Mouse (Mus musculus) heart, postnatal 10 days (tissue): ENCODE data around the gene Gpbp1. TPM values are rescaled to one million over a fixed set of nuclear protein-coding genes. Genes with fewer than 3 reads are reported as not detected.

ENCODE experiments used
- DNase-seq, 2 experiments: peaks; one replicate each; pipeline ENCODE4 v3.0.0; 2021
- intact Hi-C: fragments of 180-260 bp; cut with DNase I; formaldehyde crosslinking; loops from one replicate; pipeline ENCODE4 v1.15.1; 2025
- total RNA-seq, 2 experiments: library from RNA; stranded (reverse); gene quantifications; 2 replicates each; pipeline ENCODE4 v1.2.3; 2021

The Gpbp1 gene
- total RNA-seq, result 10 to 100 TPM; 50.0 to 50.2 TPM

DNA sequence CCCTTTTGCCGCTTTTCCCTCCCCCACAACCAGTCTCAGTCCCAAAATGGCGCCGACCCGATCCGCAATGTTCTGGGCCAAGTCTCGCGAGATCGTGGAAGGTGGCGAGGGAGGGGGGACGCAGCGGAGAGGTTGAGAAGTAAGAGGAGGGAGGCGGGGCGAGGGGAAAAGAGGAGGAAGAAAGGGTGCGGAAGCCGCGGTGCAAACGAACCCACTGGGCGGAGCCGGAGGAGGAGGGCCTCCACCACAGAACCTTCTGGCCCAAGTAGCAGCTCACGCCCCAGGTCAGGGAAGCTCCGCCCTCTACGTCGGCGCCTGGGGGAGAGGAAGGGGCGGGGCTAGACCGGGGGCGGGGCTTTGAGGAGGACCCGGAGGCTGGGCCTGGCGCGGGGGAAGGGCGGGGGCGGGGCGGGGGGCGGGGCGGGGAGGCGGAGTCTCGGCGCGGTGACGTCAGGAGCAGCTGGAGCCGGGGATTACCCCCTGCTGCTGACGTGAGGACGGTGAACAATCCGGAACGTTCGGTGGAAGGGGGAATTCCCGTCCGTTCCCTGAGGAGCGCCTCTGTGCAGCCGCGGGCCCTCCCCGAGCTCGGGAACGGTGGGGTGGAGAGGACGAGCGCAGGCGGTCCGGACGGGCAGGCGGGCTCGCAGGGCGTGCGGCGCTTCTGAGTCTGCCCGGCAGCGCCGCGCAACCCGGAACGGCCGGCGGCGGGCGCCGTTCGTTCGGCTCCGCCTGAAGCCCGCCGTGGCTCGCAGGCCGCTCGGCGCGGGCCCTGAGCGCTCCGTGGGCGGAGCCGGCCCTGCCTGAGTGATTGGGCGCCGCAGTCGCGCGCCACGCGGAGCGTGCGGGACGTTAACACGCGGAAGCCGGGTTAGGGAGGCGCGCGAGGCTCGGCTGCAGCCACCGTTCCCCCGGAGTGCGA, at the start of gene Gpbp1:
Gene Gpbp1 (minus strand): TSS at position 310 of the 922 bp plus-strand sequence.
- intact Hi-C loops, result loop anchor here (1.0 to 2.0 kb wide), 3 partner anchors 18 to 235 kb away; no protein-coding TSS in a partner anchor
- DNase-seq, result peak; percentile 100

- intact Hi-C loops, result no loop called here
- no peak for DNase-seq
Measured at GRCm38 (mm10) chr13:111537718-111538117, 47.8 kb upstream of the Gpbp1 start.

- no peak for DNase-seq
- intact Hi-C loops, result no loop called here
Measured at GRCm38 (mm10) chr13:111536207-111536887, 46.4 kb upstream of the Gpbp1 start.

GRCm38 (mm10) chr13:111534131-111534530, 44.2 kb upstream of the Gpbp1 start:
- peak in 1 of 2 experiments; percentile 20 for DNase-seq
- intact Hi-C loops, result loop anchor here (1.0 to 5.0 kb wide), 2 partner anchors 72 to 210 kb away; no protein-coding TSS in a partner anchor

GRCm38 (mm10) chr13:111532178-111532948, 42.5 kb upstream of the Gpbp1 start:
- intact Hi-C loops, result loop anchor here (2.0 to 5.0 kb wide), 2 partner anchors 70 to 208 kb away; no protein-coding TSS in a partner anchor
- DNase-seq, result no peak

GRCm38 (mm10) chr13:111531701-111532100, 41.8 kb upstream of the Gpbp1 start:
- no peak for DNase-seq
- intact Hi-C loops, result loop anchor here (2.0 to 5.0 kb wide), 2 partner anchors 69 to 209 kb away; no protein-coding TSS in a partner anchor

DNA sequence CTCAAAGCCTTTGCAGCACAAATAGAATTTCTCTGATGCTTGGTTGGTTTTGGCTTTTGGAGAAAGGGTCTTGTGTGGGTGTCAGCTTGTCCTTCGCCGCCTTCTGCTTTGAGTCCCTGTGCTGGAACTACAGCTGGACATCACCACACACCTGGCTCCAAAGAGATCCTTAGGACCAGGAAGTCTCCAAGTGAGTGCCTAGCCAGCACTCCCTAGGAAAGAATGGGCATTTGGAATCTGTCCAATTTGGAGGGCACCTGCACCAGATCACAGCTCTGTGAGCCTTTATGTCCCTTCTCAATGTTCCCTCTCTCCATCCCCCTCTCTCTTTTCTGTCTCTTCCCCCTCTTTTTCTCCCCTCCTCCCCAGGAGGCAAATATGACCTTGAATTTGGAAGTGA, 34.4 kb upstream of the Gpbp1 start:
- no peak for DNase-seq
- intact Hi-C loops, result no loop called here

GRCm38 (mm10) chr13:111522336-111522735, 32.4 kb upstream of the Gpbp1 start:
- intact Hi-C loops, result no loop called here
- no peak for DNase-seq

DNA sequence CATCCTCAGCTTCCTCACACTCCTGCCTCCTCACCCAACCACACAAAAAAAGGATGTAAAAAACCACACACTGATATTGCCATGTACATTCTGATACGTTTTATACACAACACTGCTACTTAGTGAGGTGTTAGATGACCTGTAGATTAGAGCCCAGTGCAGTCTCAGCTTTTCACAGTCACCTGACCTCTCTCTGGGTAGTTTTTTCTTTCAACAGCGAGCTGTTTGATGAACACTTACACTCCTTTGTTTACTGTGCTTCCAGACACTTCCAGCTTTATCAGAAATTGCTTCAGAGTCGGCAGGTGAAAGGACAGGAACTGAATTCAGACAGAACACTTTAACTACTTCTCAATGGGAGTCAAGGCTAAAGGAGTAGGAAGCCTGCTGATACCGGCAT, 30.5 kb upstream of the Gpbp1 start:
- intact Hi-C loops, result no loop called here
- no peak for DNase-seq

DNA sequence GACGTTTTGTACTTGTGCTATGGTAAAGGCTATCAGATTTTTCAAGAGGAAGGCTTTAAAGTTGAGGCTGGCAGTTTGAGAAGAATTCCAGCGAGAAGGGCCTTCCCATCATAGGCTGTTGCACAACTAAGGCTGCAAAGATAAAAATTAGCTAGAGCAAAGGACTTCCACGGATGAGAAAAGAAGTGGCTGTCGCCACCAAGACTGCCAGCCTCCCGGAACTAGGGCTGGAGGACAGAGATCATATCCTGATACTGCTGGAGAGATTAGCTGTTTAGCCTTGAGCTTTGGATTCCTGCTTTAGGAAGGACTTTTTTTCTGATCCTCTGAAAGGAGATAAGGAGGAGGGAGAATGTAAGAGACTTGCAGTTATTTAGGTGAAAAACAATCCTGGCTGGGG, 28.4 kb upstream of the Gpbp1 start:
- DNase-seq, result no peak
- intact Hi-C loops, result no loop called here

GRCm38 (mm10) chr13:111516385-111517150, 26.7 kb upstream of the Gpbp1 start:
- DNase-seq, result no peak
- intact Hi-C loops, result no loop called here

- peak; percentile 9 to 13 for DNase-seq
- intact Hi-C loops, result no loop called here
Measured at GRCm38 (mm10) chr13:111509385-111509784, 19.5 kb upstream of the Gpbp1 start.

- DNase-seq, result no peak
- intact Hi-C loops, result no loop called here
Measured at GRCm38 (mm10) chr13:111508645-111509044, 18.7 kb upstream of the Gpbp1 start.

- intact Hi-C loops, result loop anchor here (1.0 kb wide), 1 partner anchor 233 kb away; no protein-coding TSS in a partner anchor
Measured at GRCm38 (mm10) chr13:111494330-111495029, 4.6 kb upstream of the Gpbp1 start.

DNA sequence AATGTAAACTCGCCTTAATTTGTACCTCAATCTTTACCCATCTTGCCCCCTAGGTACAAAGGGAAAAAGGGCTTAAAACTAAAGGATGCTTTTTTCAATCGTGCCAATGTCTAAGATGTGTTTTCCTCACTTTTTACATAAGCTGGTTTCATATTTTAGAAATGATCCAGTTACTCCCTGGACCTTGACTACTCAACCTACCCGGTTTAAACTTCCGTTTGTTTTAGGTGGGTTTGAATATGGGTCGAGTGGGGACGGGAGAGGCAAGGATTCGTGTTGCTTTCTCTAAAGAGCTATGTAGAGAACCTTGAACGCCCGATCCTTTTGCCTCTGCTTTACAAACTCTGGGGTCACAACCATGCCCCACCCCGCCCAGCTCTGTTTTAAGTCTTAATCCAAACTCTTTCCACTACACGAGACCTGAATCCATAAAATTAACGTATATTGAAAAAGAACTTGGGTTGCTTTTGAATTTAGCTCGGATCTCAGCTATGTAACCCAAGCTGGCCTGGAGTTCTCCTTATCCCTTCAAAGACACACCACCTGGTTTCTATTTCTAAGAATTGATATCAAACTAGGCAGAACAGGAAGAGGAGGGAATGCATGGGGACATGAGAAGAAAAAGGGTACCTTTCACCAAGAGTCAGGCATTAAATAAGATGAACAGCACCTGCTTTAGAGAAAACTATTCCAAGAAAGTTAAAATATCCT, 1.3 kb upstream of the Gpbp1 start:
- no peak for DNase-seq
- intact Hi-C loops, result loop anchor here (2.0 kb wide), 2 partner anchors 194 to 234 kb away; no protein-coding TSS in a partner anchor

More at GRCm38 (mm10) chr13:111494330-111495029, 4.6 kb upstream of the Gpbp1 start:
- no peak for DNase-seq

DNA sequence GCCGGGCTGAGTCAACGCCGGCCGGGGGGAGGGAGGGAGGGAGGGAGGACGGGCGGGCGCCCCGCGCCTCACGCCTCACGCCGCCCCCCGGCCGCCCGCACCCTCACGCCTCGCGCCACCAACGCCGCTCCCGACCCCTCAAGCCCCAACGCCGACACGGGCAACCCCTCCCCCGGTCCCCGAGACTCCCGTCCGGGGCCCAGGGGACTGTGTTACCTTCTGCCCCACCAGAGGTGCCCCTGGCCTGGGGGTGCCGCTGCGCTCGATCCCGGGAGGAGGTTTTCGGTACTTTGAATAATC, 459 bp downstream of the Gpbp1 start:
- intact Hi-C loops, result loop anchor here (1.0 kb wide), 1 partner anchor 17 kb away; no protein-coding TSS in a partner anchor
- DNase-seq, result no peak

GRCm38 (mm10) chr13:111488651-111489501, 1.0 kb downstream of the Gpbp1 start:
- intact Hi-C loops, result loop anchor here (1.0 kb wide), 1 partner anchor 17 kb away; no protein-coding TSS in a partner anchor
- DNase-seq, result peak; percentile 47 to 49

DNA sequence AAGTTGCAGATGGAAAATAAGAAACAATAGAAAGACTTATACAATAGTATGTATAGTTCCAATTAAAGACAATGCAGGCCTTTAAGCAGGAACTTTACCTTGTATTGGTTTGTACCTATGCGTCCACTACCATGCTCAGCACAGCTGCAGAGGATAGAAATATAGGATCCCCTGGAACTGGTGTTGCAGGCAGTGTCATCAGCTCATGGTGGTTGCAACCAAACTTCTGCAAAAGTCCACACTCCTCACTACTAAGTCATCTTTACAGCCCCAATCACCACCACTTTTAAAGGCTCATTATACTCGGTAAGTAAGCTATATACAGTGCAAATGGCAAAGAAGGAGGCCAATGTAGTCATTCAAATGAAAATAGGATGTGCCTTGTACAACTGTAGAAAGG, 12.2 kb downstream of the Gpbp1 start:
- DNase-seq, result no peak
- intact Hi-C loops, result no loop called here
